Mouse (Mus musculus): ENCODE results near the gene Fbxw21. TPM values are rescaled to one million over a fixed set of nuclear protein-coding genes. Genes with fewer than 3 reads are reported as not detected.

The Fbxw21 gene
- total and polyA plus RNA-seq, 3 experiments = not detected

DNA sequence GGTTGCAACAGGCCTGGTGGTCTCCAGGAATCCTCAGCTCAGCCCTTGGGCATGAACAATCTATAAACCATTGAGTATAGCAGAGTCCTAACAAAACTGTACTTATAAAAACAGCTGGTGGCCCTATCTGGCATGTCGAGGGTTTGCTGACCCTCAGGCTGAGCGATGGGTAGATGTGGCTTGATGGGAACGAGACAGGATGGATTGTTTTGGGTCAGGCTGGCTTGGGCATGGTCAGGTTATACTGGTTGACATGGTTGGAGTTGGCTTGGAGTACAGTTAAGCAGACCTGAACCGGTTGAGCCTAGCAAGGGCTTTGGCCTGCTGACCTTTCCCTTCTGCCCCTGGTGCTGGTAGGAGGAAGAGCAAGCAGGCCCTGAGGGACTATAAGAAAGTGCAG lies 50.7 kb downstream of the Fbxw21 start:
- no peaks in the 10 kb centered on the region for H3K36me3 ChIP-seq (replicated peaks in 1 of 2; ENCODE audit: control insufficient read depth in 1 of 2, insufficient read depth in 1 of 2, low read length in 1 of 2)
- H3K79me2 ChIP-seq (replicated peaks; ENCODE audit: control insufficient read depth, extremely low read depth, insufficient read depth, poor library complexity, severe bottlenecking) = no peaks in the 10 kb centered on the region
- dilution Hi-C loops (cut with MboI; ENCODE audit: extremely low pct_ligation_motif_present, extremely low pct_unique_long_range_greater_than_20kb, low sequenced_read_pairs) = no loop called here
- H3K9ac ChIP-seq (ENCODE audit: insufficient read depth, low read depth) = no peak overlapping the region
- in situ Hi-C loops (cut with MboI; ENCODE audit: low pct_ligation_motif_present, low pct_unique_long_range_greater_than_20kb, low sequenced_read_pairs) = no loop called here
- no peaks in the 10 kb centered on the region for H3K9me3 ChIP-seq (replicated peaks; ENCODE audit: low read length)
- H3K27ac ChIP-seq (ENCODE audit: insufficient read depth, low read depth) = no peak overlapping the region
- TF ChIP-seq ZNF384 (IDR thresholded peaks at IDR 0.05; ENCODE audit: low read depth, low read length) (no peak), RCOR1 (conservative IDR thresholded peaks at IDR 0.05; ENCODE audit: low read depth, low read length) (no peak), GABPA (IDR thresholded peaks at IDR 0.05; ENCODE audit: insufficient replicate concordance, low read depth, low read length) (no peak), SMC3 (IDR thresholded peaks at IDR 0.05; ENCODE audit: low read depth, low read length) (no peak), MEF2A (IDR thresholded peaks at IDR 0.05; ENCODE audit: borderline replicate concordance, low read depth, low read length) (no peak), E2F4 (IDR thresholded peaks at IDR 0.05; ENCODE audit: insufficient replicate concordance, low read depth, low read length) (no peak), ETS1 (conservative IDR thresholded peaks at IDR 0.05; ENCODE audit: low read depth, low read length) (no peak), IRF4 (IDR thresholded peaks at IDR 0.05; ENCODE audit: low read depth, low read length) (no peak)
- peaks cover 94% of the 10 kb centered on the region for H3K27me3 ChIP-seq (replicated peaks)
- H3K4me2 ChIP-seq (ENCODE audit: insufficient read depth, low read depth, poor library complexity, severe bottlenecking) = no peak overlapping the region
- no peaks in the 10 kb centered on the region for H3K4me1 ChIP-seq (ENCODE audit: control insufficient read depth in 1 of 2, insufficient read depth in 2 of 2)
- no peak for DNase-seq (ENCODE audit: extremely low read depth)
- H3K4me3 ChIP-seq (replicated peaks in 1 of 3; ENCODE audit: low read depth in 2 of 3, low read length in 2 of 3, poor library complexity in 1 of 3) = no peak overlapping the region

DNA sequence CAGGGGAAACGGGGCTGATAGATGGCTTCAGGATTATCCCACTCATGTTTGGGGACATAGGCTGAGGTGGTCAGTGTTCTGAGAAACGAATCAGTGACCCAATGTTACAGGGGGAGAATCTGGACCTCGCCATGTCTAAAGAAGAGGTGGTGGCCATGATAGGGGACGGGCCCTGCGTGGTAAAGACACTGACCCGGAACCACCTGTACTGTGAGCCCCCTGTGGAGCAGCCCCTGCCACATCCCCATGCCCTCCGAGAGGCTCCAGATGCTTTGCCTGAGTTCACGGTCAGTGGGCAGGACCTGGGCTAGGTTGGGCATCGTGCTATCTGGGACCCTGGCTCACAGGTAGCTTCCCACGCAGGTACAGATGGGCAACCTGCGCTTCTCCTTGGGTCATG lies 51.6 kb downstream of the Fbxw21 start:
- Histone ChIP-seq H3K27ac (ENCODE audit: insufficient read depth, low read depth) (no peak overlapping the region), H3K9ac (ENCODE audit: insufficient read depth, low read depth) (no peak overlapping the region), H3K79me2 (replicated peaks; ENCODE audit: control insufficient read depth, extremely low read depth, insufficient read depth, poor library complexity, severe bottlenecking) (no peaks in the 10 kb centered on the region), H3K9me3 (replicated peaks; ENCODE audit: low read length) (no peaks in the 10 kb centered on the region), H3K4me3 (replicated peaks in 1 of 3; ENCODE audit: low read depth in 2 of 3, low read length in 2 of 3, poor library complexity in 1 of 3) (no peak overlapping the region), H3K36me3 (replicated peaks in 1 of 2; ENCODE audit: control insufficient read depth in 1 of 2, insufficient read depth in 1 of 2, low read length in 1 of 2) (no peaks in the 10 kb centered on the region), H3K4me1 (ENCODE audit: control insufficient read depth in 1 of 2, insufficient read depth in 2 of 2) (no peaks in the 10 kb centered on the region), H3K4me2 (ENCODE audit: insufficient read depth, low read depth, poor library complexity, severe bottlenecking) (no peak overlapping the region), H3K27me3 (replicated peaks) (peaks cover 96% of the 10 kb centered on the region)
- in situ Hi-C loops (cut with MboI; ENCODE audit: low pct_ligation_motif_present, low pct_unique_long_range_greater_than_20kb, low sequenced_read_pairs) (no loop called here), dilution Hi-C loops (cut with MboI; ENCODE audit: extremely low pct_ligation_motif_present, extremely low pct_unique_long_range_greater_than_20kb, low sequenced_read_pairs) (no loop called here)
- TF ChIP-seq MYC (IDR thresholded peaks at IDR 0.05; ENCODE audit: low read depth, low read length) (no peak), EP300 (IDR thresholded peaks at IDR 0.05; ENCODE audit: low read length) (no peak), E2F4 (IDR thresholded peaks at IDR 0.05; ENCODE audit: insufficient replicate concordance, low read depth, low read length) (no peak), ZKSCAN1 (IDR thresholded peaks at IDR 0.05; ENCODE audit: borderline replicate concordance, low read depth, low read length) (no peak), KAT2A (IDR thresholded peaks at IDR 0.05; ENCODE audit: insufficient replicate concordance, low read length) (no peak), ZNF384 (IDR thresholded peaks at IDR 0.05; ENCODE audit: low read depth, low read length) (no peak), ELF1 (IDR thresholded peaks at IDR 0.05; ENCODE audit: low read depth, low read length) (no peak), PAX5 (IDR thresholded peaks at IDR 0.05; ENCODE audit: low read length) (no peak), TCF12 (IDR thresholded peaks at IDR 0.05; ENCODE audit: low read depth, low read length) (no peak), IRF4 (IDR thresholded peaks at IDR 0.05; ENCODE audit: low read depth, low read length) (no peak), TBP (conservative IDR thresholded peaks at IDR 0.05; ENCODE audit: low read depth, low read length) (no peak), MAFK (IDR thresholded peaks at IDR 0.05; ENCODE audit: insufficient replicate concordance, low read length) (no peak), NRF1 (IDR thresholded peaks at IDR 0.05; ENCODE audit: low read depth, low read length) (no peak), SIN3A (IDR thresholded peaks at IDR 0.05; ENCODE audit: low read length) (no peak), USF2 (conservative IDR thresholded peaks at IDR 0.05; ENCODE audit: low read depth, low read length) (no peak), JUN (IDR thresholded peaks at IDR 0.05; ENCODE audit: insufficient read depth, low read depth, low read length) (no peak)
- no peak for DNase-seq (ENCODE audit: extremely low read depth)

All from CH12.LX (cell line).